Mouse (Mus musculus): Measurements from ENCODE around the gene H2afx. TPM values are rescaled to one million over a fixed set of nuclear protein-coding genes. Genes with fewer than 3 reads are reported as not detected.
"Not testable (repeated sequence)": the region's sequence is repeated elsewhere in the genome, so short reads cannot be mapped to it uniquely, and the experiment has no call there.

H2afx gene
- total RNA-seq, 2 experiments from 2014 or later: 81.0 to 82.7 TPM

GRCm38 (mm10) chr9:44318076-44318825, 16.2 kb upstream of the H2afx start:
- DNase-seq: no peak

GRCm38 (mm10) chr9:44318826-44319095, 15.7 kb upstream of the H2afx start:
- no peak for DNase-seq
- intact Hi-C loops (cut with DNase I): no loop called here

More at GRCm38 (mm10) chr9:44318076-44318825, 16.2 kb upstream of the H2afx start:
- intact Hi-C loops (cut with DNase I): no loop called here

- intact Hi-C loops (cut with DNase I): no loop called here
Observed at GRCm38 (mm10) chr9:44319105-44319886, 15.2 kb upstream of the H2afx start.

GRCm38 (mm10) chr9:44319887-44320798, 14.4 kb upstream of the H2afx start, which contains the start of gene C2cd2l:
Gene C2cd2l (minus strand): TSS chr9:44320285.
- DNase-seq: peak; percentile 95

More at GRCm38 (mm10) chr9:44319105-44319886, 15.2 kb upstream of the H2afx start:
- DNase-seq: no peak

GRCm38 (mm10) chr9:44320799-44321133, 13.7 kb upstream of the H2afx start:
- intact Hi-C loops (cut with DNase I): no loop called here
- no peak for DNase-seq

More at GRCm38 (mm10) chr9:44319887-44320798, 14.4 kb upstream of the H2afx start, which contains the start of gene C2cd2l:
- intact Hi-C loops (cut with DNase I): no loop called here

GRCm38 (mm10) chr9:44323656-44324055, 10.8 kb upstream of the H2afx start:
- intact Hi-C loops (cut with DNase I); DNase-seq: not testable (repeated sequence)

- intact Hi-C loops (cut with DNase I): no loop called here
- DNase-seq: no peak
Observed at GRCm38 (mm10) chr9:44324147-44324546, 10.3 kb upstream of the H2afx start.

- DNase-seq; intact Hi-C loops (cut with DNase I): not testable (repeated sequence)
Observed at GRCm38 (mm10) chr9:44325032-44325767, 9.3 kb upstream of the H2afx start.

- no peak for DNase-seq
- intact Hi-C loops (cut with DNase I): no loop called here
Observed at GRCm38 (mm10) chr9:44325768-44326370, 8.6 kb upstream of the H2afx start, which contains the start of gene Dpagt1. Gene Dpagt1 (plus strand): TSS chr9:44326019.

- DNase-seq: peak; percentile 84
- intact Hi-C loops (cut with DNase I): no loop called here
Observed at GRCm38 (mm10) chr9:44326371-44327063, 8.0 kb upstream of the H2afx start.

- intact Hi-C loops (cut with DNase I): no loop called here
Observed at GRCm38 (mm10) chr9:44327064-44327711, 7.3 kb upstream of the H2afx start.

GRCm38 (mm10) chr9:44327926-44328325, 6.6 kb upstream of the H2afx start:
- intact Hi-C loops (cut with DNase I): no loop called here
- DNase-seq: no peak

More at GRCm38 (mm10) chr9:44327064-44327711, 7.3 kb upstream of the H2afx start:
- DNase-seq: no peak

GRCm38 (mm10) chr9:44330736-44331135, 3.8 kb upstream of the H2afx start:
- no peak for DNase-seq
- intact Hi-C loops (cut with DNase I): no loop called here

- intact Hi-C loops (cut with DNase I): no loop called here
- DNase-seq: no peak
Observed at GRCm38 (mm10) chr9:44332918-44333638, 1.4 kb upstream of the H2afx start.

GRCm38 (mm10) chr9:44335331-44336092, 1.0 kb downstream of the H2afx start:
- intact Hi-C loops (cut with DNase I): no loop called here
- DNase-seq: no peak

- DNase-seq: no peak
- intact Hi-C loops (cut with DNase I): no loop called here
Observed at GRCm38 (mm10) chr9:44336093-44336406, 1.6 kb downstream of the H2afx start.

- DNase-seq; intact Hi-C loops (cut with DNase I): not testable (repeated sequence)
Observed at GRCm38 (mm10) chr9:44336513-44336912, 2.0 kb downstream of the H2afx start.

All from left cerebral cortex, postnatal 4 days (tissue).